Mouse (Mus musculus): ENCODE data around the gene Rnaset2b. TPM values are rescaled to one million over a fixed set of nuclear protein-coding genes. Genes with fewer than 3 reads are reported as not detected.
A peak's percentile ranks its signal among the peaks of the same experiment; 100 is the strongest.
"Not testable (repeated sequence)": the region's sequence is repeated elsewhere in the genome, so short reads cannot be mapped to it uniquely, and the experiment has no call there.

The Rnaset2b gene
- 207 and 216 TPM in 2 replicates for polyA plus RNA-seq (2014; fragmentation: Nextera tagmentation; extraction: Ambion mirVana)

- not testable (repeated sequence) for H3K9me3 ChIP-seq (ENCODE audit: control insufficient read depth, low read length); H3K4me3 ChIP-seq (ENCODE audit: low read depth, low read length); H3K4me1 ChIP-seq (replicated peaks; ENCODE audit: control insufficient read depth, insufficient read depth, low read length); DNase-seq (ENCODE audit: low spot score); H3K36me3 ChIP-seq (ENCODE audit: control insufficient read depth, insufficient read depth, low read length); H3K27ac ChIP-seq (ENCODE audit: low read depth); ATAC-seq (replicated peaks; ENCODE audit: low FRiP score, low TSS enrichment, low read depth); H3K4me2 ChIP-seq (ENCODE audit: low read length); H3K9ac ChIP-seq (ENCODE audit: low read length); H3K27me3 ChIP-seq (replicated peaks; ENCODE audit: control insufficient read depth, insufficient read depth, low read length)
- no CpG with 5 or more reads among the region's 8 CpGs for WGBS
These were observed at the start of gene Rnaset2b for GRCm38 (mm10) chr17:6970334-6970733. Gene Rnaset2b, plus strand, starts transcription at chr17:6970634.

GRCm38 (mm10) chr17:6931625-6932024 lies 38.8 kb upstream of the Rnaset2b start:
- H3K9ac ChIP-seq (ENCODE audit: low read length); H3K9me3 ChIP-seq (ENCODE audit: control insufficient read depth, low read length); H3K27ac ChIP-seq (ENCODE audit: low read depth); H3K4me2 ChIP-seq (ENCODE audit: low read length); H3K4me3 ChIP-seq (ENCODE audit: low read depth, low read length); ATAC-seq (replicated peaks; ENCODE audit: low FRiP score, low TSS enrichment, low read depth); H3K36me3 ChIP-seq (ENCODE audit: control insufficient read depth, insufficient read depth, low read length); H3K4me1 ChIP-seq (replicated peaks; ENCODE audit: control insufficient read depth, insufficient read depth, low read length); DNase-seq (ENCODE audit: low spot score); H3K27me3 ChIP-seq (replicated peaks; ENCODE audit: control insufficient read depth, insufficient read depth, low read length): not testable (repeated sequence)
- 88% methylated on average over 6 of the region's 7 CpGs for WGBS

- not testable (repeated sequence) for H3K27ac ChIP-seq (ENCODE audit: low read depth); H3K9ac ChIP-seq (ENCODE audit: low read length); DNase-seq (ENCODE audit: low spot score); H3K36me3 ChIP-seq (ENCODE audit: control insufficient read depth, insufficient read depth, low read length); ATAC-seq (replicated peaks; ENCODE audit: low FRiP score, low TSS enrichment, low read depth); H3K4me1 ChIP-seq (replicated peaks; ENCODE audit: control insufficient read depth, insufficient read depth, low read length); H3K4me2 ChIP-seq (ENCODE audit: low read length); H3K9me3 ChIP-seq (ENCODE audit: control insufficient read depth, low read length); H3K4me3 ChIP-seq (ENCODE audit: low read depth, low read length); H3K27me3 ChIP-seq (replicated peaks; ENCODE audit: control insufficient read depth, insufficient read depth, low read length)
- WGBS, result no CpG with 5 or more reads among the region's 4 CpGs
These were observed 27.9 kb upstream of the Rnaset2b start for GRCm38 (mm10) chr17:6942560-6942959.

- H3K9me3 ChIP-seq (ENCODE audit: control insufficient read depth, low read length); H3K27me3 ChIP-seq (replicated peaks; ENCODE audit: control insufficient read depth, insufficient read depth, low read length); H3K36me3 ChIP-seq (ENCODE audit: control insufficient read depth, insufficient read depth, low read length); DNase-seq (ENCODE audit: low spot score); H3K9ac ChIP-seq (ENCODE audit: low read length); H3K4me1 ChIP-seq (replicated peaks; ENCODE audit: control insufficient read depth, insufficient read depth, low read length); H3K27ac ChIP-seq (ENCODE audit: low read depth): not testable (repeated sequence)
- no CpG with 5 or more reads among the region's 8 CpGs for WGBS
- peak overlapping the region; percentile 53 for H3K4me2 ChIP-seq (ENCODE audit: low read length)
- peak overlapping the region; percentile 49; the same call in 1 of the 2 replicates for H3K4me3 ChIP-seq (ENCODE audit: low read depth, low read length)
- ATAC-seq (replicated peaks; ENCODE audit: low FRiP score, low TSS enrichment, low read depth), result 0 out of 2 replicates have a peak, but pooled peaks have one; percentile 17
These were observed 22.8 kb upstream of the Rnaset2b start for GRCm38 (mm10) chr17:6947637-6947983.

GRCm38 (mm10) chr17:6947984-6948768 lies 22.3 kb upstream of the Rnaset2b start, which contains the start of gene Rsph3b:
Gene Rsph3b, minus strand, starts transcription at chr17:6948682.
- peak within 1 kb of the TSS; percentile 49 for H3K4me3 ChIP-seq (ENCODE audit: low read depth, low read length)
- peak within 1 kb of the TSS; percentile 53 for H3K4me2 ChIP-seq (ENCODE audit: low read length)
- peak within 1 kb of the TSS; percentile 38 for H3K9ac ChIP-seq (ENCODE audit: low read length)
- H3K36me3 ChIP-seq (ENCODE audit: control insufficient read depth, insufficient read depth, low read length); H3K27me3 ChIP-seq (replicated peaks; ENCODE audit: control insufficient read depth, insufficient read depth, low read length); H3K9me3 ChIP-seq (ENCODE audit: control insufficient read depth, low read length); H3K4me1 ChIP-seq (replicated peaks; ENCODE audit: control insufficient read depth, insufficient read depth, low read length): not testable (repeated sequence)
- WGBS, result under 1% methylated on average over 55 of the region's 73 CpGs
- DNase-seq (ENCODE audit: low spot score) (peak; percentile 91), ATAC-seq (replicated peaks; ENCODE audit: low FRiP score, low TSS enrichment, low read depth) (peak; percentile 99)
- peak within 1 kb of the TSS; percentile 73 for H3K27ac ChIP-seq (ENCODE audit: low read depth)

GRCm38 (mm10) chr17:6948769-6949228 lies 21.6 kb upstream of the Rnaset2b start:
- WGBS, result 11% methylated on average over 7 of the region's 9 CpGs
- peak; percentile 52 for ATAC-seq (replicated peaks; ENCODE audit: low FRiP score, low TSS enrichment, low read depth)

GRCm38 (mm10) chr17:6958881-6959280 lies 11.6 kb upstream of the Rnaset2b start:
- DNase-seq (ENCODE audit: low spot score), result peak; percentile 33
- H3K27me3 ChIP-seq (replicated peaks; ENCODE audit: control insufficient read depth, insufficient read depth, low read length); H3K4me1 ChIP-seq (replicated peaks; ENCODE audit: control insufficient read depth, insufficient read depth, low read length); H3K4me2 ChIP-seq (ENCODE audit: low read length); H3K9ac ChIP-seq (ENCODE audit: low read length); H3K4me3 ChIP-seq (ENCODE audit: low read depth, low read length); ATAC-seq (replicated peaks; ENCODE audit: low FRiP score, low TSS enrichment, low read depth); H3K27ac ChIP-seq (ENCODE audit: low read depth); H3K9me3 ChIP-seq (ENCODE audit: control insufficient read depth, low read length); H3K36me3 ChIP-seq (ENCODE audit: control insufficient read depth, insufficient read depth, low read length): not testable (repeated sequence)
- WGBS, result 63% methylated on average over 5 of the region's 8 CpGs

More at GRCm38 (mm10) chr17:6948769-6949228, 21.6 kb upstream of the Rnaset2b start:
- H3K36me3 ChIP-seq (ENCODE audit: control insufficient read depth, insufficient read depth, low read length); H3K27me3 ChIP-seq (replicated peaks; ENCODE audit: control insufficient read depth, insufficient read depth, low read length); H3K9me3 ChIP-seq (ENCODE audit: control insufficient read depth, low read length); H3K4me1 ChIP-seq (replicated peaks; ENCODE audit: control insufficient read depth, insufficient read depth, low read length); DNase-seq (ENCODE audit: low spot score): not testable (repeated sequence)
- Histone ChIP-seq H3K27ac (ENCODE audit: low read depth) (peak overlapping the region; percentile 73; the same call in 1 of the 2 replicates), H3K4me2 (ENCODE audit: low read length) (peak overlapping the region; percentile 53), H3K4me3 (ENCODE audit: low read depth, low read length) (peak overlapping the region; percentile 49), H3K9ac (ENCODE audit: low read length) (peak overlapping the region; percentile 38)

- 57% methylated on average over 5 of the region's 6 CpGs for WGBS
- not testable (repeated sequence) for ATAC-seq (replicated peaks; ENCODE audit: low FRiP score, low TSS enrichment, low read depth); H3K9me3 ChIP-seq (ENCODE audit: control insufficient read depth, low read length); H3K27ac ChIP-seq (ENCODE audit: low read depth); DNase-seq (ENCODE audit: low spot score); H3K27me3 ChIP-seq (replicated peaks; ENCODE audit: control insufficient read depth, insufficient read depth, low read length); H3K9ac ChIP-seq (ENCODE audit: low read length); H3K4me1 ChIP-seq (replicated peaks; ENCODE audit: control insufficient read depth, insufficient read depth, low read length); H3K36me3 ChIP-seq (ENCODE audit: control insufficient read depth, insufficient read depth, low read length)
- peak overlapping the region; percentile 43 for H3K4me2 ChIP-seq (ENCODE audit: low read length)
- peak overlapping the region; percentile 39; the same call in 1 of the 2 replicates for H3K4me3 ChIP-seq (ENCODE audit: low read depth, low read length)
These were observed 10.7 kb upstream of the Rnaset2b start for GRCm38 (mm10) chr17:6959543-6960259.

Data from intestine, embryonic 14.5 days (tissue).